Mouse (Mus musculus): Measurements from ENCODE around the gene Ipo7.
"Not testable (repeated sequence)": the region's sequence is repeated elsewhere in the genome, so short reads cannot be mapped to it uniquely, and the experiment has no call there.

Gene Ipo7

DNA sequence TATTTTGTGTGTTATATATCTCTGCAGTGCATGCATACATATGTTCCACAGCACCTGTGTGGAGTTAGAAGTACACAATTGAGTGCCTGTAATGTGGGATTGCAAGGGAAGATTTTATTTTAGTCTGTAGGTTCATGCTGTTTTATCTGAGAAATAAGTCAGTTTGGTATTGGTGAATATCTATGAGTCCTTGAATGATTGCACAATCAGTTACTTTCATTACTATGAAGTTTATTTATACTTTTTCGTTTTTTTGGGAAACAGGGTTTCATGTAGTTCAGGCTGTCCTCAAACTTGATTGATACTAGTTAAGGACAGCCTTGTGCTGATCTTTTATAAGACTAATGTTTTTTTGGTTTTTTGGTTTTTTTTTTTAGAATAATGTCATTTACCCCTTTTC is 5.5 kb downstream of the Ipo7 start:
- no peak for DNase-seq (ENCODE audit: low spot score)

GRCm38 (mm10) chr7:110026594-110026993 is 8.5 kb downstream of the Ipo7 start:
- no peak for DNase-seq (ENCODE audit: low spot score)

DNA sequence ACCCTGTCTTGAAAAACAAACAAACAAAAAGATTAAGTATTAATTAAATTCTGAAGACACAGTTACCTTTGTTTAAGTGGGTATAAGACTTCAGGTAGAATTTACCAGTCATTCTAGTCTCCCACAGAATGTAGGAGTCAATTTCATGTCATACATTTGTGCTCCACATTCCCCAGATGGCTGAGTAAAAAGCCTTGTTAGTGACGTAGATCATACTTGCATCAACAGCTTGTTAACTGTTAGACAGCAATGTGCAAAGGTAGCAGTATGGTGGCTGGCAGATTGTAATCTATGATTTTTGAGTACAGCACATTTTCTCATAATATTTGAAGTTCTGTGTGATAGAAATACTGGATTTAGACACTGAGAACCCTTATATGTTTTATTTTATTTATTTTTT is 10.8 kb downstream of the Ipo7 start:
- no peak for DNase-seq (ENCODE audit: low spot score)

DNA sequence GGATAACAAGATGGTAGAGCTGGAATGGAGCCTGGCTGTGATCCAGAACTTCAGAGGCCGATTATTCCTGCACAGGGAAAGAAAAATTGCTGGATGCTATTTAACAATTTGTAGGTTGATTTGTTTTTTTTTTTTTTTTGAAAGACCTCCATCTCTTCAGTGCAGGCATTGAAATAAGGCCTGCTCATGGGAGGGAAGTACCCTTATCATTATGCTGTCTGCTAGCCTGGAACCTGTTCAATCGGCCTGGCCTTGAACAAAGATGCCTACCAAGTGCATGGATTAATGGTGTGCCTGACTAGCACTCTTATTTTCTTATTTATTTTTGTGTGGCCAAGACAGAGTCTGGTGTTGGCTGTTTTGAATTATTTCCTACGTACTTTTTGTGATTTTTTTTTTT is 12.3 kb downstream of the Ipo7 start:
- no peak for DNase-seq (ENCODE audit: low spot score)

DNA sequence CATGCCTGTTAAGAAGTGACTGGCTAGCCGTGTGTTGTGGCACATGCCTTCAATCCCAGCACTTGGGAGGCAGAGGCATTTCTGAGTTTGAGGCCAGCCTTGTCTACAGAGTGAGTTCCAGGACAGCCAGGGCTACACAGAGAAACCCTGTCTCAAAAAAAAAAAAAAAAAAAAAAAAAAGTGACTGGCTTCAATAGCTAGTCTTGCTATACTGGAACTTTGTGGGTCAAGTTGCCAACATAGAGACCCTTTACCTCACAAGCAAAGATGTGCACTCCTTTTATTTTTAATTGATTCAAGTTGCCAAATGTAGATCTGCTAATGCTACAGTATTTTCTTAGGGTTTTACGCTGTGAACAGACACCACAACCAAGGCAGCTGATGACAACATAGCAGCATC is 39.6 kb downstream of the Ipo7 start:
- DNase-seq (ENCODE audit: low spot score): not testable (repeated sequence)

- DNase-seq (ENCODE audit: low spot score): no peak
Measured at GRCm38 (mm10) chr7:110059092-110059785, 41.2 kb downstream of the Ipo7 start.

DNA sequence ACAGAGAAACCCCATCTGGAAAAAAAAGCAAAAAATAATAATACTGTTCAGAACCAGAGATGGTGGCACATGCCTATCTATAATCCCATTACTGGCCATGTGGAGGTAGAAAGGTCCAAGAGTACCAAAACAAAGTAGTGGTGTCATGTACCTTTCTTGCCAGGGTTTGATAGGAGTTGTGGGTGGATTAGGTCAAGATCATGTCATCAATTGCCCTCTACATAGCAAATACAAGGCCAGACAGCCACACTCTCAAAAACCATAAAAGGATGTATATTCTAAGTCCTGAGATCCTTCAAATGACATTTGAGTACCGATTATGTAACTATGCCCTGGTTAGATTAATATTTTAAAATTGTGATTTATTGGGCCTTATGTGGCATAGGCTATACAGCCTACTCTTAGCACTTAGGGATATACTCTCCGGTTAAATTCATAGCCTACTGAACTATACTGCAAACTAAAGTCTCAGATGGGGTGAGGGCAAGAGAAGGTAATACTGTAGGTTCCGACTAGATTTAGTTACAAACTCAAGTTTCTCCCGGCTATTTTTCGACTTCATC is 42.1 kb downstream of the Ipo7 start:
- no peak for DNase-seq (ENCODE audit: low spot score)

GRCm38 (mm10) chr7:110060669-110061198 is 42.7 kb downstream of the Ipo7 start:
- DNase-seq (ENCODE audit: low spot score): no peak

GRCm38 (mm10) chr7:110061199-110061751 is 43.2 kb downstream of the Ipo7 start, which contains the start of gene Zfp143:
Gene Zfp143, plus strand, starts transcription at chr7:110061217.
- DNase-seq (ENCODE audit: low spot score): peak; percentile 99

DNA sequence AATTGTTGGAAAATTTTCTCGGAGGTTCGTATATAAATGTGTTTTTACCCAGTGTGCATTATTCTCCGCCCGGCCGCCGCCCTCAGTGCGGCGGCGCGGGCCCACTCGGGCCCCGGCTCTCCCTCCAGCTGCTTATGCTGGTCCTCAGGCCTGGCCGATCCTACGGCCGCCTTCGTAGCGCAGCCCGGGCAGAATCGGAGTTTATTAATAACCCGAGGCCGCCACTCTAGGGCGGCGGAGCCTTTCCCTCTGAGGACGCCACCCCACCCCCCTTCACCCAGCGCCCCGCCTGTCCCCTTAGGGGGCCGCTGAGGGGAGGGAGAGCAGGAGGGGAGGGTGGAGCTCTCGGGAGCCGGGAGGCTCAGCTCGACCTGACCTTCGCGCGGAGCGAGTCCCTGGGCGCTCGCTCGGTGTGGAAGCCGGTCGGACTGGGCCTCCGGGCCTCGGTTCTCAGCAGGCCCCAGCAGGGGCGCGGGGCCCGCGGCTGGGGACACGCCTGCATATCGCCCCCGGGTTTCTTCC is 43.7 kb downstream of the Ipo7 start:
- peak; percentile 90 for DNase-seq (ENCODE audit: low spot score)

GRCm38 (mm10) chr7:110063731-110064130 is 45.7 kb downstream of the Ipo7 start:
- no peak for DNase-seq (ENCODE audit: low spot score)

- DNase-seq (ENCODE audit: low spot score): no peak
Measured at GRCm38 (mm10) chr7:110069070-110069469, 51.0 kb downstream of the Ipo7 start.

DNA sequence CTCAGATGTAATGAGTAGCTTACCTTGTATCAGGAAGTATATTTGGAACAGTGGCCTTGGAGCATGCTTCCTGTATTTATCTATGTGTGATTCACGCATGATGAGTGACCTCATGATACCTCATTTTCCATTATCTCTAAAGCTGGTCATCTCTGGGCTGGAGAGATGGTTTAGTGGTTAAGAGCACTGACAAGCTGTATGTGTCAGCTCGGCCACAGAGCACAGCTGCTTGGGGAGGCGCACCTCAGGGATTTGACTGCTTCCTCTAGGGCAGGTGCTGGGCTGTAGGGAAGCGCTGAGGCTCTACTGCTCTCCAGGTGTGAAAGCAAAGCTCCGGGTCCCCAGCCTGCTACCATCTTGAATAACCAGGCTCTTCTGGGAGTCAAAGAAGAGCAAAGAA is 60.1 kb downstream of the Ipo7 start:
- DNase-seq (ENCODE audit: low spot score): no peak

DNA sequence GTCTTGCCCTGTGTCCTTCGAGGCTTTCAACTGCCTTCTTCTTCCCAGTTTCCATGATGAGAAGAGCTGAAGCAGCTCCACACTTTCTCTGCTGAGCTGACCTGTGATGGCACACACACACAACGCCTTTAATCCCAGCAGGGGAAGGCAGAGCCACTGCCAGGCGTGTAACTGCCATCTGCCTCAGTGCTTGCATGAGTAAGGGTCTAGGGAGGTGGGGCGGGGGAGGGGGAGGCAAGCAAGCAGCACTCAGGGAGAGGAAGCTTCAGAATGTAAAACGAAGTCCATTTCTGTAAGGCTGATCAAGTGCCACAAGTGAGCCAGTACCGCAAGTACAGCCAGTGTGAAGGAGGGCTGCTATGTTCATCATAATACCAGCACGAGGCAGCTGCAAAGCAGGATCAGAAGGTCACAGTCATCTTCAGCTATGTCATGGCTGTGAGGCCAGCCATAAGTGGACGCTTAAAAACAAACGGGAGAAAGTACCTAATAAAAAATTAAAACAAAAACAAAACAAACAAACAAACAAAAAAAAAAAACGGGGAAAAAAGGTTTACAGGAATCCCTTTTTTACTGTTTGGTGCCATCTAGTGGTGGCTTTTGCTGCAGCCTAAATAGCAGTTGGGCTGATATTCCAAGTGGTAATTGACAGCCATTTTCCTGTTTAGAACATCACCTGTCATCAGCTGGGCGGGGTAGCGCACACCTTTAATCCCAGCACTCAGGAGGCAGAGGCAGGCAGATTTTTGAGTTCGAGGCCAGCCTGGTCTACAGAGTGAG is 65.5 kb downstream of the Ipo7 start:
- no peak for DNase-seq (ENCODE audit: low spot score)

DNA sequence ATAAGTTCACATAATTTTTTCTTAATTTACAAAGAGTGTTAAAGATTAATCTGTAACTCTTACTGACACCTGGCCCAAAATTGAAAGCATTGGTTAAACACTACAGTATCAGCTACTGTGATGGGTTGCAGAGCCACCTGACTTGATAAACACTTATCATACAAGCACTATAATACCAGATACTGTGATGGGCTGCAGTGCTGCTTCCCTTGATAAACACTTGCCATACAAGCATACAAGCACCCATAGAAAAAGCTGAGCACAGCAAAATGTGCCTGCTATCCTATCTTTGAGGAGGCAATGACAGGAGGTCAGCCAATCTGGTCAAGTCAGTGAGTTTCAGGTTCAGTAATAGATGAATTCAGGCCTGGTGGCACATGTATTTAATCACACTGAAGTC is 67.1 kb downstream of the Ipo7 start:
- DNase-seq (ENCODE audit: low spot score): no peak

GRCm38 (mm10) chr7:110087914-110088313 is 69.8 kb downstream of the Ipo7 start:
- no peak for DNase-seq (ENCODE audit: low spot score)

- DNase-seq (ENCODE audit: low spot score): no peak
Measured at GRCm38 (mm10) chr7:110091670-110092069, 73.6 kb downstream of the Ipo7 start.

DNA sequence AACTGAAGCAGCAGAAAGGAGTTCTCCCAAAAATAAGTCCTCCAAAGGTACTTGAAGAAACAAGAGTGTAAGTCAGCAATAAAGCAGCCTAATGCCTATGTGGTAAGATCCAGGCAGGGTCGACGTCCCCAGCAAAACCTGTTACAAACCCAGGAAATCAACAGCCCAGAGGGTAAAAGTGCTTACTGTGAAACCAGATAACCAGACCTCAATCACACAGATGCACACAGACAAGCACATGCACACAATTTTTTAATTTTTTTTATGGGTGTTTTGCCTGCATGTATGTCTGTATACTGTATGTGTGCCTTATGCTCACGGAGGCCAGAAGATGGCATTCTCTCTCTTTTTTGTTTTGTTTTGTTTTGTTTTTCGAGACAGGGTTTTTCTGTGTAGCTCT is 78.3 kb downstream of the Ipo7 start:
- no peak for DNase-seq (ENCODE audit: low spot score)

DNA sequence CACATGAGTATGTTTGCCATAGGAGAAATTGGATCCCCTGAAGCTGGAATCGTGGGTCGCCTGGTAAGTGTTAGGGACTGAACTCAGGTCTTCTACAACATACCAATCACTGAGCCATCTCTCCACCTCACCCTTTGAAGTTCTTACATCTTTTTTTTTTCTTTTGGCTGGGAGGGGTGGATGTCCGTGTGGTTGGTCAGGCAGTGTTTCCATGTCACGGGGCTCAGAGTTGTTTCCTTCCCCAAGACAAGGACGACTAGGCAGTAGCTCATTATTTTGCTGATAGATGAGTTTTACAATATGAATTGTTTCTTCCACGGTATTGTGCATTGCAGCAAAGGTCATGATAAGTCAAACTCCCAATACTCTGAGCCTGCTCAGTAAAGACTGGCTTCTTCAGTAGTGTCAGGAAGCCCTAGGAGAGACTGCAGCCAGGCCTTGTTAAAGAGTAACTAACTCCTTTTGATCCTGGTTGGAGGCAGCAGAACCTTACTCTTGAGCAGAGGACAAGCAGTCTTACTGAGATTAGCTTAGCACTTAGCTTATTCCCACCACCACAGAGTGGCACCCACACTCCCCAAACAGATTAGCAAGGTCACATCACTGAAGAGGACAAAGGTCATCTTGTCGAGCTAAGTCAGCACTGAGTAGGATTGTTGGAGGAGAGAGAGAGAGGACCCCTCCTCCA is 79.2 kb downstream of the Ipo7 start:
- DNase-seq (ENCODE audit: low spot score): no peak

DNA sequence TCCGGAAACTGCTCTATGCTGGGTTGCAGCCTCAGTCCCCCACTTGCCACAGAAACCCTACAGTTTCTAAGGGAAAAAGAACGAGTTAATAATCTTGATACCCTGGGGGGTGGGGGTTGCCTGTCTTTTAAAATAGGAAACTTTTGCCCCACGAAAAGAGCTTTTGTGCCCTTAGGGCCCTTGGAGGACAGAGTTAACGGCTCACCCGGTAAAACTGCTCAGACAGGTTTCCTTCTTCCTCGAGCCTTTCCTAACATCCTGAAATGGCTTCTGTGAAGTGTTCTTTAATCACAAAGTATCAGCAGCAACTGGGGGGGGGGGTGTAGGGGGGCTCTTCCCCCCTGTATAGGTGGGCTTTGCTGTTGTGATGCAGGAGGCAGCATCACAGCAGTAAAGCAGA is 82.8 kb downstream of the Ipo7 start:
- DNase-seq (ENCODE audit: low spot score): no peak

- DNase-seq (ENCODE audit: low spot score): no peak
Measured at GRCm38 (mm10) chr7:110101266-110101665, 83.2 kb downstream of the Ipo7 start.

DNA sequence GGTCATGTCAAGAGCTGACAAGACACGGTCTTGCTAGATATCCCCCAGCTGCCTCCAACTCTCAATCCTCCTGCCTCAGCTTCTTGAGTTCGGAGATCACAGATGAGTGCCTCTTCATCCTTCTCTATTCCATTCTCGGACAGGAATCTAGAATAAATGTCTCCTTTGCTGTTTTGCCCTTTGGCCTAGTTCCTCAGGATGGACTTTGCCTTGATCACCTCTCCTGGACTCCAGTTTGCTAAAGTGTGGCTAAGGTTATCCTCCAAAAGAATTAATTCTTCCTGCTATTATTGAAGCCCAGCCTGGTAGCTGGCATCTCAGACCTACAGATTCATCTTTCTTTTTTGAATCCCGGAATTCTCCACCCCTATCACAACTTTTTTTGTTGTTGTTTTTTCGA is 87.0 kb downstream of the Ipo7 start:
- DNase-seq (ENCODE audit: low spot score): no peak

Data from ovary, postnatal 36 days (tissue).